Mouse (Mus musculus) T-helper 17 cell (primary cell): Measurements from ENCODE around the gene Napepld.
"Not testable (repeated sequence)": the region's sequence is repeated elsewhere in the genome, so short reads cannot be mapped to it uniquely, and the experiment has no call there.

Source experiments
- in situ Hi-C, 2 experiments: fragments of 300-600 bp; cut with MboI, MseI; formaldehyde crosslinking; loops; 1 replicate in 1 of 2; 2 replicates in 1 of 2; pipeline ENCODE4 v1.15.1; 2025; ENCODE audit warnings: high pct_unique_total_duplicates in 2 of 2

Gene Napepld

DNA sequence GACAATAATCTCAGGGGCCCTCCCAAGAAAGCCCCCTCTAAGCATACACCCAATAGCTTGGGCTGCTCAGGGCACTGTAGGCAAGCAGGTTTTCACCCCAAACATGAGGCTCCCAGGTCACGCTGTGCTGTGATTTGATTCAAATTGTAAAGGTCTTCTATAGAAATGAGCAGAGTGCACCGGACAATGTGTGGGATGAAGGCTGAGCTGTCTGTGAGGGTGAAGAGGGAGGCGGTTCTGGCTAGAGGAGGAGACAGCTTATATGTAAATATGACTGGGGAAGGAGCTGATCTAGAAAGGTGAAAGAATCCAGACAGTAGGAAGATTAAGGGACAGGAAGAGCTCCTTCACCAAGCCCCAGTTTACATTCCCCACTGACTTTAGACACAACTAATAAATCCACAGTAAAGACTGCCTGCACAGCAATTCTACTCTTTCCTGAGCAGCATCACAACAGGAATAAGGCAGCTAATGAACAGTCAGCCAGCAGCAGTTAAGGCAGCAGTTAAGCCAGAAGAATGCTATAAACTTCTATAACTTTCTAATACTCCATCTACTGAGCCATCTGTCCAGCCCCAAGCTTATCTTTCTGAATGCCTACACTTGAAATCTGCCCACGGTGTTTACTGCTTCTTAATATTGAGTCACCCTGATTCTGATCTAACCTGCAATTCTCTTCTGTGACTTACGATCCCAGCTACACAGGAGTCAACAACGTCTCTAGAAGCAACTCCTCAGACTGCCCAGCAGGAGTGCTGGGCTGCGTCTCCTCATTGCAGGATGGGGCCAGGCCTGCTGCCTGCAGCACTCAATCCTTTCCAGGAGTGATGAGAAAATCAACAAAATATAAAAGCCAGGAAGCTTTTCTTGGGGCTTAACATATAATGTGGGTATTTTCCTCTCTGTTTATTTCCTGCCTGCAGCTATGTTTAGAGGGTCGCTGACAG, 33.7 kb downstream of the Napepld start:
- in situ Hi-C loops: no loop called here

DNA sequence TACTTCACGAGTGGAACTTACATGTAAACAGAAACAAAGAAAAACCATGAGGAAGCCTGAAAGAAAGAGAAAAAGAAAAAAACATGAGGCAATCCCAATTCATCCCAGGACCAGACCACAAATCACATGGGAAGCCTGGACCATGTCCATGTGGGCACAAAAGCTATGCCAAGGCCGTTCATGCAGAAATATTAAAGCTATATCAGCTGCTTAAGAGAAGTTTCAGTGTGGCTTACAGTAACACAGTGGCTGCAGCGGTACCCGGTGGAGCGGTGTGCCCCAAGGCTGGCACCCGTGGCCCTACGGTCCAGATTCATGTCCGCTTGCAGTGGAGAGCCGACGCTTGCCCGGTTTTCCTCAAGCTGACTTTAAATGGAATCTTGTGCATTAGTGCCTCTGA, 38.1 kb downstream of the Napepld start:
- in situ Hi-C loops: no loop called here

DNA sequence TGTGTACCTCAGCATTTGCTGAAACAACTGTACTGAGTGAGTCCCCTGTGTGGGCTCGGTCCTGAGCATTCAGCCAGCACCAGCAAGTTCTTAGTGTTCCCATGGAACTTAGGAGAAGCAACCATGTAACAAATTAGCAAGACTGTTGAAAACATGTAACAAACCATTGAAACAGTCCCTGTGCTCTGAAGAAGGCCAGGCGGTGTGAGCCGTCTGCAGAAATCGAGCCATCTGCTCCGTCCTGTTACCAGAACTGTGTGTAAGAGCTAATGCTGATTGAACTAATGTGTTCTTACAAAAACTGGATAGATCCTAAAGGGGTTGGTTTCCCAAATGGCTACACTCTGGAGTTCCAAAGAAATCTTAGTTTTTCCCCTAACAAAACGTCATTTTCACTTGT, 40.3 kb downstream of the Napepld start:
- in situ Hi-C loops: no loop called here

DNA sequence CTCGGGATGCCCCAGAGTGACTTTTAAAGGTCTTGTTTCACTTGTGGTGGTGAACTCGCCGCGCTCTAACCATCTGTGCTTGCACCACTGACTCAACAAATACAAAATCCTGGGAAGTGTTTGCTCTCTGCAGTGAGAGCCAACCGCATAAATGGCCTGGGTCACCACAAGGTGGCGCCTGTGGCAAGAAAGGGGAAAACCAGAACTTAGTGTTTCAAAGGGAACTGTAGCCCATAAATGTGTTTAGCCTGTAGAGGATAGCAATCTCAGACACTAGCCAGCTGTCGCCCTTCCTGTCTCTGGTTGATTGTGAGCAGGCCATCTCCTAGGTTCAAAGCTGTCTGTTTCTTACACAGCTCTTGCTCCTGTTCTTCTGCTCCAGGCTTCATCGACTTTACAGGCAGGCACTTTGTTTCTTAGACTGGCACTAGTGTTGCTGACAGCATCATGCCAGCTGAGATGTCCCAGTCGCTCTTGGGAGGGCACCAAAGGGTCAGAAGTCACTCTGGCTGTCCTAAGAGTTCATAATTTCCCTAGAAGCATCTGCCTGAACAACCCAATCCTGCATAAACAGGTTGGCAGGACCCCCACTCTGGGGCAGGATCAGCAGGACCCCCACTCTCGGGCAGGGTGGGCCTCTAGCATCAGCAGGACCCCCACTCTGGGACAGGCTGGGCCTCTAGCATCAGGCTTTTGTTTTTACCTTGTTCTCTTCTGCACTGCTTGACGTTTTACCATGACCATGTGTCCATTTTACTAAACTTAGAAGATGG, 42.4 kb downstream of the Napepld start:
- in situ Hi-C loops: loop anchor here in 1 of 2 experiments (5.0 kb wide), 1 partner anchor 78 kb away; the partner anchor contains the start of gene Pmpcb

DNA sequence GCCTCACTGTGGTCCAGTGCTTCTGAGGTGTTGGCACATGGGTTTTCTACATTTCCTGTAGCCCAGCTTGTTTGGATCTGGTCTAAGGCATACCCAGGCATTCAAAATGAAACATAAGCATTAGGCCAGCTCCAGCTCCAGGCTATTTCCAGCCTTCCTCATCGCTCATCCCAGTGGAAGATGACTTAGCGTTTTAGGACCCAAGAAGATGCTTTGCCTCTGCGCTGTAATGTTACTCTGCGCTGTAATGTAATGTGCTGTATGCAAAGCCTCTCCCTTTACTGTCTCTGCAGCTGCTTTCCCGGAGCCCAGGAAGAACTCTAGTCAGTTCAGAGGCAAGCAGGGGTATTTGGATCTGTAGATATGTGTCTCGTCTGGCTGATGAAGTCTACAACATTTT, 43.2 kb downstream of the Napepld start:
- in situ Hi-C loops: loop anchor here in 1 of 2 experiments (5.0 kb wide), 1 partner anchor 79 kb away; the partner anchor contains the start of gene Pmpcb

DNA sequence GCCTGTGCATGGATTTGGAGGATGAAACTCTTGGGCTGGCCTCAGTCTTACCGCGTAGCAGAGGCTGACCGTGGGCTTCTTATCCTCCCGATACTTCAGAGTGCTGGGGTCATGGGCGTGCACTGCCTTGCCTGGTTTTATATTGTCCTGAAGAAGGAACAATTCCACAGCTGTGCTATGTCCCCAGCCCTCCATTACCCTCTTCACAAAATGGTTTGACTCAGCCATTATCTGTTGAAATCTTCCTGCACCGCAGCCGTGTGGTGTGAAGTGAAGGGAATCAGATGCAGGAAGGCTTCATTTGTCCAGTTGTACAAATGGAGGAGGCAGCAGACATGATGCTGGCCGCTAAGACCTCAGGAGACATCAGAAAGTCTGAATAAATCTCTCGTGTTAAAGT, 44.3 kb downstream of the Napepld start:
- in situ Hi-C loops: loop anchor here in 1 of 2 experiments (5.0 kb wide), 1 partner anchor 80 kb away; the partner anchor contains the start of gene Pmpcb

DNA sequence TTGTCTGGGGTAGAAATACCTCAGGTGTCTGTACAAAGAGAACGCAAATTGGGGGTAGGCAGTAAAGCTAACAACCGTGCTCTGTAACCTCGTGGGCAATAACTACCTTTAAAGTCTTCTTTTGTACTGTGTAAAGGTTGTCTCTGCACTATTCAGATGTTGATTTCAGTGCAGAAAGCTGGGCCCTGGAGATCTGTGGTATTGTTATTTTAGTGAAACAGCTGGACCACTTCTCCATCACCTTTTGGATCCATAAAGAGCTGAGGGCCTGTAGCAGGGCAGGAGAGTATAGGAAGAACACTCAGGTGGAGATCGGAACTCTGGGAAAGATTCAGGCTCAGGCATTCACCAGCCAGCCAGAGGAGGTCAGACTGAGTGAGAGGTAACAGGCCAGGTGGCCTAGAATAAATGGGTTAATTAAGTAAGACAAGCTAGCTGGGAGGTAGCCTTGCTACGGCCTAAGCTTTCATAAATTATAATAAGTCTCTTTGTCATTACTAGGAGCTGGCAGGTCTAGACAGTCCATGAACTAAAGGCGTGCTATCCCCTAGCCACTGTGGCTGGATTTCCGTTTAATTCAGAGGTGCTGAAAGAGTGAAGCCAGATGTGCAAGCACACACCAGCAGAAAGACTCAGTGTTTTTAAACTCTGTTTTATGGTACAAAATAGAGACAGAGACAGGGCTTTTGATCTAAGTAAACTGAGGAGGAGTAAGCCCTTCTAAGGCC, 49.1 kb downstream of the Napepld start:
- in situ Hi-C loops: loop anchor here in 1 of 2 experiments (5.0 kb wide), 1 partner anchor 55 kb away; no protein-coding TSS in a partner anchor

DNA sequence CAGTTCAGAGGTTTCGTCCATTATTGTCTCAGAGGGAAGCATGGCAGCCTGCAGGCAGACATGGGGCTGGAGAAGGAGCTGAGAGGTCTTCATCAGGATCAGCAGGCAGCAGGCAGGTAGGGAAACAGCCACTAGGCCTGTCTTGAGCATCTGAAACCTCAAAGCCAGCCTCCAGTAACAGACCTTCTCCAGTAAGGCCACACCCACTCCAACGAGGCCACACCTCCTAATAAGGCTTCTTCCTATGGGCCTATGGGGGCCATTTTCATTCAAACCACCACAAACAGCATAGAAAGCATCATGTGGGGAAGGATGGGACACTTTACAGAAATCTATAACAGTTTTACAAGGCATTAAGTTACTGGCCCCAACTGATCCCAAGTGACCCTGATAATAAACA, 50.5 kb downstream of the Napepld start:
- in situ Hi-C loops: loop anchor here in 1 of 2 experiments (5.0 kb wide), 1 partner anchor 57 kb away; no protein-coding TSS in a partner anchor

DNA sequence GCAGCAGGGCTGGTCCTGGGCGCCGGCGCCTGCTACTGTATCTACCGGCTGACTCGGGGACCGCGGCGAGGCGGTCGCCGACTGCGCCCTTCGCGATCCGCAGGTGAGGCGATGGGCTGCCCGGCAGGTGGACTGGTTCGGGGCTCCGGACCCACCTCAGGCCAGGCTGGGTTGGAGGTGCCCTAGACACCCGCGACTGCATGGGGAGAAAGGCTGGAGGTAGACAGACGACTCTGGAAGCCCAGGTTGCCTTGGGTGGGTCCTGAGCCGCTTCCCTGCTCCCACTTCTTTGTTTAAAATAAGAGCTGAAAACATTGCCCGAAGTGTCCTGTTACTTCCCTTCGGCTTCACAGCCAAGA, 55.1 kb downstream of the Napepld start:
- in situ Hi-C loops: loop anchor here in 1 of 2 experiments (10.0 kb wide), 1 partner anchor 221 kb away; the partner anchor contains the start of genes Ccdc146 and Fam185a

DNA sequence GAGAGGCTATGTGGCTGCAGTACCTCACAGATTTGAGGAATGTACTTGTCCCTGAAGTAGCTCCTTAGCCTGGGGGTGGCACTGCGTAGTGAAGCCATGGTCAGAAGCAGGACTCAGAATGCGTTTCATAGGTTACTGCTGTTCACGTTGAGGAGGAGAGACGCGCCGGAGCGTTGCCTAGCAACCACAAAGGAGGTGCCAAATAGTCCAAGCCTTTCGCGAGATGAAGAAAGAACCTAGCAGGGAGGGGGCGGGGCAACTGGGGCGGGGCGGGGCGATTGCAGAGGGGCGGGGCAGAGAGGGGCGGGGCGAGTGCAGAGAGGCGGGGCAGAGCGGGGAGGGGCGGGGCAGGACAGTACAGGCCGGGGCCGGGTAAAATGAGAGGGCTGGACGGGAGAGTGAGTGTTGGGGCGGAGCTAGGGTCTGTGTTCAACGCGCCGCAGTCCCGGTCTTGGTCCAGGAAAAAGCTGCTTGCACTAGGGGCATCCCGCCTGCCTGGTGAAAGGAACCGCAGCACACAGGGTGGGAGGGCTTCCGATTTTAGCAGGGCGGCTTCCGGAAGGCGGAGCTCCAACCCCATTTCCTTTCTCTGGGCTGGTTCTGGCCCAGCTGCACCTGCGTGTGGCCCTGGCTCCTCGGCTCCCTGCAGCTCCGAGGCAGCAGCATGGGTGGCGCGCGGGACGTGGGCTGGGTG, 55.6 kb downstream of the Napepld start, which contains the start of the genes Fbxl13 and Armc10:
Gene Fbxl13 (minus strand): TSS at position 196 of the 694 bp plus-strand sequence.
Gene Armc10 (plus strand): TSS at position 375 of the 694 bp plus-strand sequence.
- in situ Hi-C loops: loop anchor here in 1 of 2 experiments (10.0 kb wide), 1 partner anchor 221 kb away; the partner anchor contains the start of genes Ccdc146 and Fam185a

DNA sequence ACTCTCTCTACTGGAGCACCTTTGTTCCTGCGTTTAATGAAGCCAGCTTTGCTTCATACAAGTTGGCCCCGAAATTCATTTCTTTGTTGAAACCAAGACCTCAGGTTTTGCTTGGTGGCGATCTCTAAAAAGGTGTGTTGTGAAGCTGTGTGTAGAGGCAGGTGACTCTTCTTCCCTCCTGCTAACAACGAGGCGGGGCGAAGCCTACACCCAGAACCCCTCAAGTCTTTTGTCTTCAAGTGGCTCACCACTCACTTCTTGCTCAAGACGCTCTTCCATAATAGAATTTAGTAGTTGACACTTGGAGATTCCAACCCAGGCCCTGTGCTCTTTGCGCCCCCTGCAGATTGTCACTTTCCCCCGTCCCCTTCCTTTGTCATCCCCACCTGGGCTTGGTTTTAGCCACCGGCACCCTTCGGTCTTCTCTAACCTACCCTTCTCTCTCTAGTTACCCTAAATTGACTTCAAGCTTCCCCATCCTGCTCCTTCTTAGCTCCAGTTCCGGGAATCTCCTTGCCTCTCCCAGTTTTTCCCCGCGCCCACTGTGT, 56.2 kb downstream of the Napepld start:
- in situ Hi-C loops: loop anchor here (5.0 to 10.0 kb wide), 2 partner anchors 220 to 383 kb away; partner anchors contain the start of genes Ccdc146 (in 1 of the 2) and Fam185a (in 1 of the 2)

DNA sequence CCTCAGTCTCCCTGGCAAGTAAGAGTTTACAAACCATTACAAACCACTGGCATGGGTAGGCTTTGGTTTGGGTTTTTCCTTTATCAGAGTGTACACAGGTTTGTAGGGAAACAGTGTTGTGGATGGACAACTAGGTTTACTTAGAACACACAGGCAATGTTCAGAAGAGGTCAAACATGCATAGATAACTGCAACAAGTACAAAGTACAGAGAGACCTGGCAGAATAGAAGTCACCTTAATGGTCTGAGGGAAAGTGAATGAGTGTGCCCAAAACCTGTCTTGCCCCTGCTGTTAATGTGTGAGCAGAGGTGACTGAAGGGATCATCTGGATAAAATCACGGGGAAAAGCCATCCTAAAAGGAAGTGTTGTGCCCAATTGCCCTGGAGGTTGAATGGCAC, 57.6 kb downstream of the Napepld start:
- in situ Hi-C loops: loop anchor here (5.0 to 10.0 kb wide), 2 partner anchors 219 to 381 kb away; partner anchors contain the start of genes Ccdc146 (in 1 of the 2) and Fam185a (in 1 of the 2)

DNA sequence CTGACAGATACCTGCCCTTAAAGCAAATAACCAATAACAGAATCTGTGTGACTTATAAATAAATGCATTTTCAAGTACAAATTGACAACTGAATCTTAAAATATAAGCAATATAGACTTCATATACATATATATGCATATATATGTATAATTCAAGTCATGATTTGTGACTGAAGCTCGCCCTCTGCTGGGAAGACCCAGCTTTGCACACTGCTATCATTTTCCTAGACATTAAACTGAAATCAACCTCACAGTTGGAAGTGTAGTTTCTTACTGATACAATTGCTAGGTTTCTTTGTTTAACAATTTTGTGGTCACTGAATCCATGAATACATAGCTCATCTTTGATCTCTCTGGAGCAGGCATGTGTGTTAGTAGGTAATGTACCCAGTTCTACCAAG, 60.2 kb downstream of the Napepld start:
- in situ Hi-C loops: loop anchor here (5.0 to 10.0 kb wide), 2 partner anchors 216 to 379 kb away; partner anchors contain the start of genes Ccdc146 (in 1 of the 2) and Fam185a (in 1 of the 2)

DNA sequence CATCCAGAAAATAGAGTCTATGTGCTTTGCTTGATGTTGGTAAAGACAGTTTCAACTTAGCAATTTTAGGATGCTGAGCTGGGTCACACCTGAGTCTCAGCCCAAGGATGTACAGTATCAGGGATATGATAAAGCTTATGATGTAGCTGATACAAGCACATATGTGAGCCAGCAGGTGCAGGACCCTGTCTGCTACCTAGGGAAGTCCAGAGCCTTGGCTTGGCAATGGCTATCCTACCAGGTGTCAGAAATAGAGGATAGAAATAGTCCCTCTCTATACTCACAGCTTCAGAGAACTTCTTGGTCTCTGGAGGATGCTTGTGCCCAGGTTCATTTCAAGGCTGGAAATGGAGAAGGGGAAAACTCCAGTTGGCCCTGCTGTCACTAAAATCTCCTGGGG, 75.3 kb downstream of the Napepld start:
- in situ Hi-C loops: no loop called here

DNA sequence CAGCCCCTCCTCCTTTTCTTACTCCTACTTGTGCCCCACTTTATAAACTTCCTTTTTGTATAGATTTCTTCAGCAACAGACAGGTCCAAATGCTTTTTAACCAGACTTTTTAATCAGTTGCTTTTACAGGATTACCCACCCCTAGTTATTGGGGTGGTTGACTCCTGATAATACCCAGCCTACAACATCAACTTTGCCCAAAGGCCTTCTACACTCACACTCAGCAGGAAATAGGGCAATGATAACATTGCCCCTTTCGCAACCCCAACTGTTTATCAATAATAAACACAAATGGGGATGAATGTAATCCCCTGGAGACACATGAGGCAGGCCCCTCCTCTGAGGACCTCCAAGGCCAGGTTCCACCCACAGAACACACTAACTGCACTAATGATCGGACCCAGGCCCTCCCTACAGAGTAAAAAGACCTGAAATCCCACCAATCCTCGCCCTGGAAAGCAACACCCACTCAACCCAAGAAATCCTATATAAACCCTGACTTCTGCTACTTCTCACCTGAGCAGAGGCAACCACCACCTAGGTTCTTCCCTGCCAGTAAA, 84.7 kb downstream of the Napepld start:
- in situ Hi-C loops: no loop called here

DNA sequence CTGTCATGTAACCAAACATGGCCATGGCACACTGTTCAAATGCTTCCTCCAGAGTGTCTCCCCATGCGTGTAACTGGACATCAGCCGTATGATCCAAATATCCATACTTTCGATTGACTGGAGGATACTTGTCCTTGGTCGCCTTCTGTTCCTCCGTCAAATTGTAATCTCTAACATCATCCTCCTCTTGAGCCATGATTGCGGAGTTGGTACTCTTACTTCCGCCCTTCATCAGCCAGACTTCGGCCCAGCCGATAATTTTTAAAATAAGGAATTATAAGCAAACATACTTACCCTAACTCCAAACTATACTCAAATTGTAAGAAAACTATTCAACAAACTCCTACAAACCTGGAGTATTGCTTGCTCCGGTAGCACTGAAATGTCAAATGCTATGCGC, 86.9 kb downstream of the Napepld start:
- in situ Hi-C loops: not testable (repeated sequence)
